Mouse (Mus musculus): ENCODE measurements around the gene Mrvi1. TPM values are rescaled to one million over a fixed set of nuclear protein-coding genes. Genes with fewer than 3 reads are reported as not detected.

The Mrvi1 gene
- polyA plus RNA-seq (2012; rRNA removed), result 0.76 and 1.0 TPM in 2 replicates

GRCm38 (mm10) chr7:110982053-110982705 lies at the start of gene Mrvi1:
Mrvi1 (minus strand) TSS chr7:110982461.

GRCm38 (mm10) chr7:111028281-111029045 lies 46.2 kb upstream of the Mrvi1 start, which contains the start of gene Ctr9:
Ctr9 (plus strand) TSS chr7:111028951.

GRCm38 (mm10) chr7:110862751-110863289 lies 119.4 kb downstream of the Mrvi1 start, which contains the start of gene Lyve1:
Lyve1 (minus strand) TSS chr7:110863239.

DNA sequence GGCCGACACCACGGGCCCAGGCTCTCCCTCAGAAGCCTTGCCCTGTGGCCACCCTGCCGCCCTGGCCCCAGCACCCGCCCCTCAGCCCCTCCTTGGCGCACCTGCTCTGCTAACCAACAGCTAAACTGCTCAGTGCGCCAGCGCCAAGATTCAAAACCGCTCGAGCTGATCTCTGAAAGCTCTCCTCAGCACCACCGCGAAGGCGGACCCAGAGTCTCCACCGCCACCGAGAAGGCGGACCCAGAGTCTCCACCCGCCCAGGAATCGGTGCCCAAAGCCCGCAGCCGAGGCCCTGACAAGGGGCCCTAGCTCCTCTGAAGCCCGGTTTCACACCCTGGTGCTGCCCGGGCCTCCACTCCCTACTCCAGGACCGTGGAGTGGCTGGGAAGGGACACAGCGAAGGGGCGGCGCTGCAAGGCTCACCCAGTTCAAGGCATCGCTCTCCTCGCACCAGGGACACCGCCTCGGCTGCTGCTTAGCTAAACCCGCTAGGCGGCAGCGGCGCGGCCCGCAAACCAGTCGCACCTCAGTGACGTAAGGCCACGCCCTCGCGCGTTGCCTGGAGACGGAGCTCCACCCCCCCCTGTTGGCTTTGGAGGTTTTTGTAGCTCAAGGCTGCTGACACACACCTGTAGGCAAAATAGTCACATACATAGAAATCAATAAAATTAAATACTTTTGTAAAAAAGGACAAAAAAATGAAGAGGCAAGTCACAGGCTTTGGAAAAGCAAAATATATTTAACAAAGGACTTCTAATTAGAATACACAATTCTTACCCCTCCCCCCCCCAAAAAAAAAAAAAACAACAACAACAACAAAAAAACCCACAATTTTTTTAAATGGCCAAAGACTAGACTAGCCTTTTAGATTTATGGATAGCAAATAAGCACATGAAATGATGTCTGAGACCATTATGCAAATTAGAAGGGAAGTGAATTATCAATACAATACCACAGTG lies 138.1 kb downstream of the Mrvi1 start, which contains the start of gene Rnf141:
Gene Rnf141 (minus strand): TSS at position 542 of the 959 bp plus-strand sequence.

Other genes with a start within 250 kb of the Mrvi1 start
- 13.6 and 17.0 TPM in 2 replicates for gene Ampd3, start 214.3 kb downstream of the Mrvi1 start, polyA plus RNA-seq (2012; rRNA removed)
- gene Rnf141, start 138.0 kb downstream of the Mrvi1 start, polyA plus RNA-seq (2012; rRNA removed), result 51.4 TPM in 2 replicates
- gene Lyve1, start 119.2 kb downstream of the Mrvi1 start, polyA plus RNA-seq (2012; rRNA removed), result 4.1 and 5.6 TPM in 2 replicates
- 47.7 and 48.7 TPM in 2 replicates for gene Ctr9, start 46.5 kb upstream of the Mrvi1 start, polyA plus RNA-seq (2012; rRNA removed)
- gene Eif4g2, start 100.6 kb upstream of the Mrvi1 start, polyA plus RNA-seq (2012; rRNA removed), result 594 and 609 TPM in 2 replicates